Mouse (Mus musculus): ENCODE measurements around the gene Tcf3.

Tcf3 gene

GRCm38 (mm10) chr10:80385811-80386734, 47.4 kb downstream of the Tcf3 start:
- DNase-seq (ENCODE audit: low spot score) = no peak

- no peak for DNase-seq (ENCODE audit: low spot score)
Observed at GRCm38 (mm10) chr10:80385310-80385709, 48.1 kb downstream of the Tcf3 start.

GRCm38 (mm10) chr10:80384709-80385108, 48.7 kb downstream of the Tcf3 start:
- no peak for DNase-seq (ENCODE audit: low spot score)

GRCm38 (mm10) chr10:80384115-80384639, 49.3 kb downstream of the Tcf3 start:
- no peak for DNase-seq (ENCODE audit: low spot score)

GRCm38 (mm10) chr10:80383431-80383830, 50.0 kb downstream of the Tcf3 start:
- DNase-seq (ENCODE audit: low spot score) = no peak

GRCm38 (mm10) chr10:80382641-80383365, 50.6 kb downstream of the Tcf3 start:
- DNase-seq (ENCODE audit: low spot score) = no peak

- DNase-seq (ENCODE audit: low spot score) = no peak
Observed at GRCm38 (mm10) chr10:80377716-80378115, 55.7 kb downstream of the Tcf3 start.

- DNase-seq (ENCODE audit: low spot score) = peak; percentile 95
Observed at GRCm38 (mm10) chr10:80376160-80376559, 57.3 kb downstream of the Tcf3 start.

GRCm38 (mm10) chr10:80374063-80374462, 59.4 kb downstream of the Tcf3 start:
- DNase-seq (ENCODE audit: low spot score) = no peak

GRCm38 (mm10) chr10:80372706-80373105, 60.7 kb downstream of the Tcf3 start:
- no peak for DNase-seq (ENCODE audit: low spot score)

GRCm38 (mm10) chr10:80371983-80372382, 61.5 kb downstream of the Tcf3 start:
- DNase-seq (ENCODE audit: low spot score) = no peak

GRCm38 (mm10) chr10:80371411-80371966, 62.0 kb downstream of the Tcf3 start:
- DNase-seq (ENCODE audit: low spot score) = no peak

- no peak for DNase-seq (ENCODE audit: low spot score)
Observed at GRCm38 (mm10) chr10:80369995-80370747, 63.3 kb downstream of the Tcf3 start.

GRCm38 (mm10) chr10:80368392-80368791, 65.1 kb downstream of the Tcf3 start:
- no peak for DNase-seq (ENCODE audit: low spot score)

- no peak for DNase-seq (ENCODE audit: low spot score)
Observed at GRCm38 (mm10) chr10:80367954-80368353, 65.5 kb downstream of the Tcf3 start.

- DNase-seq (ENCODE audit: low spot score) = no peak
Observed at GRCm38 (mm10) chr10:80365736-80366135, 67.7 kb downstream of the Tcf3 start.

- DNase-seq (ENCODE audit: low spot score) = no peak
Observed at GRCm38 (mm10) chr10:80363734-80364133, 69.7 kb downstream of the Tcf3 start.
